Mouse (Mus musculus): ENCODE data around the gene Mrm1. TPM values are rescaled to one million over a fixed set of nuclear protein-coding genes. Genes with fewer than 3 reads are reported as not detected.

Gene Mrm1
- 18.2 TPM for polyA plus RNA-seq (2015; fragmentation: Illumina TruSeq; extraction: RNeasy Lipid Tissue Mini Kit (QIAGEN cat#74804); ENCODE audit: insufficient read depth, low replicate concordance)

GRCm38 (mm10) chr11:84818961-84819692 is at the start of gene Mrm1:
Gene Mrm1 (minus strand): TSS chr11:84819515.

GRCm38 (mm10) chr11:84828516-84829399 is 9.4 kb upstream of the Mrm1 start, which contains the start of gene Dhrs11:
Gene Dhrs11 (minus strand): TSS chr11:84828994.

Other genes with a start within 250 kb of the Mrm1 start
- 32.5 TPM for gene Dhrs11, start 9.5 kb upstream of the Mrm1 start, polyA plus RNA-seq (2015; fragmentation: Illumina TruSeq; extraction: RNeasy Lipid Tissue Mini Kit (QIAGEN cat#74804); ENCODE audit: insufficient read depth, low replicate concordance)
- gene Ggnbp2, start 51.3 kb upstream of the Mrm1 start, polyA plus RNA-seq (2015; fragmentation: Illumina TruSeq; extraction: RNeasy Lipid Tissue Mini Kit (QIAGEN cat#74804); ENCODE audit: insufficient read depth, low replicate concordance), result 161 TPM
- gene Myo19, start 60.6 kb upstream of the Mrm1 start, polyA plus RNA-seq (2015; fragmentation: Illumina TruSeq; extraction: RNeasy Lipid Tissue Mini Kit (QIAGEN cat#74804); ENCODE audit: insufficient read depth, low replicate concordance), result 5.0 TPM
- 19.4 TPM for gene Pigw, start 60.8 kb upstream of the Mrm1 start, polyA plus RNA-seq (2015; fragmentation: Illumina TruSeq; extraction: RNeasy Lipid Tissue Mini Kit (QIAGEN cat#74804); ENCODE audit: insufficient read depth, low replicate concordance)
- 16.1 TPM for gene Znhit3, start 96.9 kb upstream of the Mrm1 start, polyA plus RNA-seq (2015; fragmentation: Illumina TruSeq; extraction: RNeasy Lipid Tissue Mini Kit (QIAGEN cat#74804); ENCODE audit: insufficient read depth, low replicate concordance)
- gene Car4, start 138.3 kb upstream of the Mrm1 start, polyA plus RNA-seq (2015; fragmentation: Illumina TruSeq; extraction: RNeasy Lipid Tissue Mini Kit (QIAGEN cat#74804); ENCODE audit: insufficient read depth, low replicate concordance), result not detected

Data from spleen, adult 10 weeks (tissue).